Mouse (Mus musculus) bone marrow, adult 2 months (tissue): ENCODE data around the gene Platr25.
"Not testable (repeated sequence)": the region's sequence is repeated elsewhere in the genome, so short reads cannot be mapped to it uniquely, and the experiment has no call there.

ENCODE experiments used
- CTCF ChIP-seq: fragments of 200-500 bp; IDR thresholded peaks from 2 replicates; pipeline ENCODE4 v1.5.1; 2011; ENCODE audit warnings: low read length, control low read depth; ENCODE audit not compliant: control insufficient read depth, insufficient read depth
- POLR2A ChIP-seq: fragments of 200-500 bp; IDR thresholded peaks from 2 replicates; pipeline ENCODE4 v1.6.1; 2011; ENCODE audit warnings: low read depth, mild to moderate bottlenecking, control low read depth, low read length, borderline replicate concordance; ENCODE audit not compliant: control insufficient read depth

DNA sequence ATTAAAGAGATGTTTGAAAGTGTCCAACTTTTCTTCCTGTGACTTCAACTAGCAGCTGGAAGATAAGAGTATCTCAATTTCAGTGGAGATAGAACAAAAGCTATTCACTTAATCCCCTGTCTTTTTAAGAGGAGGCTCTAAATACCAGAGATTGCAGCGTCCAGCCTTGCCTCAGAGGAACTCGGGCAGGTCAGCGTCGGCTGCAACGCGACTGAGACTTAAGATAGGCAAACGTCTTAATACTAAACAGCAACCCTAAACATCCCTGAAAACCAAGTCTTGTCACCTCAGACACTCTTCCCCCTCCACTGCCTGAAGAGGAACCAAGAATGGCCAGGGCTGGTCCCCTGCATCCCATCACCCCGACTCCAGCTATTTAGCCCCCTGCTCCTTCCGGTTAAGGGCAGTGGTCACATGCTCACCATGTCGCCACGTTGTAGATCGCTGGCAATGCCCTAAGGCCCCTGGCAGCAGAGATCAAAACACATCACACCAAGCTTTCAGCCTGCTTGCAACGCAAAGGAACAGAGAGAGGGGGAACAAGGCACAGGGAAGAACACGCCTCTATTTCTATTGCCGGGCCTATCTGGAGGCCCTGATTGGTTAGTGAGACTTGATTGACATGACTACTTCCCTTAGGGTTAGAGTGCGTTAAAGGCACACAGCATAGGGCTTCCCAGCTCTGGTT lies 107.7 kb downstream of the Platr25 start:
- not testable (repeated sequence) for TF ChIP-seq CTCF, POLR2A
